Mouse (Mus musculus): ENCODE measurements around the gene Ndufb6. TPM values are rescaled to one million over a fixed set of nuclear protein-coding genes. Genes with fewer than 3 reads are reported as not detected.

Gene Ndufb6
- polyA plus RNA-seq, 1 experiment from 2014 or later: 582 TPM

DNA sequence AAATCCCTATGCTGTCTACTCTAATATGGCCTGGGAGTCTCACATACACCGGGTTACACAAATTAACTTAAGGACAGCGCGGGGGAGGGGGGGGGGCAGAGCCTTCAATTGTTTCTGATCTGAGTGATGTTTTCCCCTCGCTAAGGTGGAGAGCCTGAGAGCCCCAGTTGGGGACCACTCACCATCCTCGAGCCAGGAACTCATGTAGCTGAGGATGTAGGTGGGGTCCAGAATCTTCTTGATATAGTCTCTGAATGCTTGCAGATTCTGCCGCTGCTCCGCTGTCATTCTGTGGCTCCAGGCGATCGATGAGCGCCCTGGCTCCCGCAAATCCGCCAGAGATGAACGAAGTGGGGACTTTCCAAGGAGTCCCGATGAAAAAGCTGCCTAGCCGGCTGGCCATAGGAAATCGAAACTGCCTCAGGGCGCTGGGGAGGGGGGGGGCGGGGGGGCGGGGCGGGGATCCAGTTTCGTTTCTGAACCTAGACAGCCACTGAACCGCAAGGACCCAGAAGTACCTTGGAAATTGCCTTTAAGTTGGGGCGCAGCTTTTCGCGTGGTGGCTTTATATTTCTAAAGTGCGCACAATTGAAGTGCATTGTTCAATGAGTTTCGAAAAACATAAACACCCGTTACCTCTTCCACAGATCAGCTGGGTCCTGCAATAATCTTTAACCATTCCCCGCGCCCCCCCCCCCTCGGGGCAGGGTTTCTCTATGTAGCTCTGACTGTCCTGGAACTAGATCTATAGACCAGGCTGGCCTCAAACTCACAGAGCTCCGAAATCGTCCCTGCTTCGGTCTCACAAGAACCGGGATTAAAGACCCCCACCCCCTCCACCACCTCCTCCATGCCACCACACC lies 39.6 kb downstream of the Ndufb6 start, which contains the start of gene Ddx58:
Gene Ddx58, minus strand, starts transcription at position 420 of the 863 bp plus-strand sequence.
- H3K9me3 ChIP-seq (ENCODE audit: control insufficient read depth, low read length): no peaks in the 10 kb centered on the region
- peak; percentile 27; the same call in 1 of the 2 replicates for ATAC-seq (ENCODE audit: insufficient number of reproducible peaks, insufficient read depth, low FRiP score, low read depth)
- H3K9ac ChIP-seq (ENCODE audit: low read length): peak within 1 kb of the TSS; percentile 79
- H3K4me1 ChIP-seq (ENCODE audit: control insufficient read depth in 2 of 2, insufficient read depth in 2 of 2, low read length in 2 of 2): peaks cover 3 to 6% of the 10 kb centered on the region in 2 experiments; a peak in 3 of 4 replicates
- peak within 1 kb of the TSS; percentile 96 for H3K4me2 ChIP-seq (ENCODE audit: low read length)
- H3K27ac ChIP-seq (replicated peaks in 1 of 2; ENCODE audit: control insufficient read depth in 1 of 2, insufficient read depth in 1 of 2, low read depth in 2 of 2, low read length in 2 of 2): peak within 1 kb of the TSS; percentile 60 to 66
- no peaks in the 10 kb centered on the region for H3K27me3 ChIP-seq (ENCODE audit: control insufficient read depth, insufficient read depth, low read length)
- 3% methylated on average over 34 of the region's 35 CpGs for WGBS
- H3K4me3 ChIP-seq (ENCODE audit: control insufficient read depth in 1 of 2, insufficient read depth in 1 of 2, low read depth in 1 of 2, low read length in 2 of 2): peak within 1 kb of the TSS; percentile 74 to 91
- peaks cover 5% of the 10 kb centered on the region; the same call in 1 of the 2 replicates for H3K36me3 ChIP-seq (ENCODE audit: control insufficient read depth, insufficient read depth, low read length)

- under 1% methylated on average over 17 of the region's 17 CpGs for WGBS
- peaks cover 3 to 6% of the 10 kb centered on the region in 2 experiments; a peak in 3 of 4 replicates for H3K4me1 ChIP-seq (ENCODE audit: control insufficient read depth in 2 of 2, insufficient read depth in 2 of 2, low read length in 2 of 2)
Observed at GRCm38 (mm10) chr4:40238483-40239408, 40.5 kb downstream of the Ndufb6 start.

GRCm38 (mm10) chr4:40236829-40237228 lies 42.4 kb downstream of the Ndufb6 start:
- Histone ChIP-seq H3K9me3 (ENCODE audit: control insufficient read depth, low read length) (no peaks in the 10 kb centered on the region), H3K27ac (replicated peaks in 1 of 2; ENCODE audit: control insufficient read depth in 1 of 2, insufficient read depth in 1 of 2, low read depth in 2 of 2, low read length in 2 of 2) (no peak overlapping the region), H3K4me1 (ENCODE audit: control insufficient read depth in 2 of 2, insufficient read depth in 2 of 2, low read length in 2 of 2) (peaks cover 3 to 6% of the 10 kb centered on the region in 2 experiments; a peak in 3 of 4 replicates), H3K27me3 (ENCODE audit: control insufficient read depth, insufficient read depth, low read length) (no peaks in the 10 kb centered on the region), H3K4me2 (ENCODE audit: low read length) (no peak overlapping the region), H3K4me3 (ENCODE audit: control insufficient read depth in 1 of 2, insufficient read depth in 1 of 2, low read depth in 1 of 2, low read length in 2 of 2) (no peak overlapping the region), H3K9ac (ENCODE audit: low read length) (no peak overlapping the region), H3K36me3 (ENCODE audit: control insufficient read depth, insufficient read depth, low read length) (peaks cover 6% of the 10 kb centered on the region; the same call in 1 of the 2 replicates)
- WGBS: 81% methylated on average over 4 of the region's 4 CpGs
- ATAC-seq (ENCODE audit: insufficient number of reproducible peaks, insufficient read depth, low FRiP score, low read depth): no peak

More at GRCm38 (mm10) chr4:40238483-40239408, 40.5 kb downstream of the Ndufb6 start:
- Histone ChIP-seq H3K27me3 (ENCODE audit: control insufficient read depth, insufficient read depth, low read length) (no peaks in the 10 kb centered on the region), H3K9ac (ENCODE audit: low read length) (peak overlapping the region; percentile 79), H3K4me2 (ENCODE audit: low read length) (peak overlapping the region; percentile 96), H3K4me3 (ENCODE audit: control insufficient read depth in 1 of 2, insufficient read depth in 1 of 2, low read depth in 1 of 2, low read length in 2 of 2) (peak overlapping the region; percentile 74 to 91), H3K27ac (replicated peaks in 1 of 2; ENCODE audit: control insufficient read depth in 1 of 2, insufficient read depth in 1 of 2, low read depth in 2 of 2, low read length in 2 of 2) (peak overlapping the region; percentile 60 to 66), H3K9me3 (ENCODE audit: control insufficient read depth, low read length) (no peaks in the 10 kb centered on the region), H3K36me3 (ENCODE audit: control insufficient read depth, insufficient read depth, low read length) (peaks cover 6% of the 10 kb centered on the region; the same call in 1 of the 2 replicates)
- ATAC-seq (ENCODE audit: insufficient number of reproducible peaks, insufficient read depth, low FRiP score, low read depth): peak; percentile 78

GRCm38 (mm10) chr4:40234256-40234655 lies 45.0 kb downstream of the Ndufb6 start:
- Histone ChIP-seq H3K36me3 (ENCODE audit: control insufficient read depth, insufficient read depth, low read length) (peaks cover 6% of the 10 kb centered on the region; the same call in 1 of the 2 replicates), H3K27ac (replicated peaks in 1 of 2; ENCODE audit: control insufficient read depth in 1 of 2, insufficient read depth in 1 of 2, low read depth in 2 of 2, low read length in 2 of 2) (no peak overlapping the region), H3K27me3 (ENCODE audit: control insufficient read depth, insufficient read depth, low read length) (no peaks in the 10 kb centered on the region), H3K9me3 (ENCODE audit: control insufficient read depth, low read length) (no peaks in the 10 kb centered on the region), H3K4me1 (ENCODE audit: control insufficient read depth in 2 of 2, insufficient read depth in 2 of 2, low read length in 2 of 2) (peaks cover 0 to 6% of the 10 kb centered on the region in 2 experiments; a peak in 2 of 4 replicates), H3K4me3 (ENCODE audit: control insufficient read depth in 1 of 2, insufficient read depth in 1 of 2, low read depth in 1 of 2, low read length in 2 of 2) (no peak overlapping the region), H3K9ac (ENCODE audit: low read length) (no peak overlapping the region), H3K4me2 (ENCODE audit: low read length) (no peak overlapping the region)
- no peak for ATAC-seq (ENCODE audit: insufficient number of reproducible peaks, insufficient read depth, low FRiP score, low read depth)
- 83% methylated on average over 5 of the region's 6 CpGs for WGBS

GRCm38 (mm10) chr4:40233062-40233664 lies 46.1 kb downstream of the Ndufb6 start:
- 92% methylated on average over 7 of the region's 7 CpGs for WGBS
- H3K36me3 ChIP-seq (ENCODE audit: control insufficient read depth, insufficient read depth, low read length): peaks cover 6% of the 10 kb centered on the region; the same call in 1 of the 2 replicates
- no peaks in the 10 kb centered on the region for H3K27me3 ChIP-seq (ENCODE audit: control insufficient read depth, insufficient read depth, low read length)
- H3K9me3 ChIP-seq (ENCODE audit: control insufficient read depth, low read length): no peaks in the 10 kb centered on the region
- no peak overlapping the region for H3K4me3 ChIP-seq (ENCODE audit: control insufficient read depth in 1 of 2, insufficient read depth in 1 of 2, low read depth in 1 of 2, low read length in 2 of 2)
- no peak for ATAC-seq (ENCODE audit: insufficient number of reproducible peaks, insufficient read depth, low FRiP score, low read depth)
- H3K4me1 ChIP-seq (ENCODE audit: control insufficient read depth in 2 of 2, insufficient read depth in 2 of 2, low read length in 2 of 2): no peaks in the 10 kb centered on the region
- no peak overlapping the region for H3K27ac ChIP-seq (replicated peaks in 1 of 2; ENCODE audit: control insufficient read depth in 1 of 2, insufficient read depth in 1 of 2, low read depth in 2 of 2, low read length in 2 of 2)
- no peak overlapping the region for H3K4me2 ChIP-seq (ENCODE audit: low read length)
- H3K9ac ChIP-seq (ENCODE audit: low read length): no peak overlapping the region

- H3K4me3 ChIP-seq (ENCODE audit: control insufficient read depth in 1 of 2, insufficient read depth in 1 of 2, low read depth in 1 of 2, low read length in 2 of 2): no peak overlapping the region
- H3K9ac ChIP-seq (ENCODE audit: low read length): no peak overlapping the region
- H3K27me3 ChIP-seq (ENCODE audit: control insufficient read depth, insufficient read depth, low read length): no peaks in the 10 kb centered on the region
- H3K9me3 ChIP-seq (ENCODE audit: control insufficient read depth, low read length): no peaks in the 10 kb centered on the region
- WGBS: 85% methylated on average over 6 of the region's 6 CpGs
- no peak for ATAC-seq (ENCODE audit: insufficient number of reproducible peaks, insufficient read depth, low FRiP score, low read depth)
- H3K36me3 ChIP-seq (ENCODE audit: control insufficient read depth, insufficient read depth, low read length): peaks cover 17% of the 10 kb centered on the region; the same call in 1 of the 2 replicates
- H3K27ac ChIP-seq (replicated peaks in 1 of 2; ENCODE audit: control insufficient read depth in 1 of 2, insufficient read depth in 1 of 2, low read depth in 2 of 2, low read length in 2 of 2): no peak overlapping the region
- H3K4me1 ChIP-seq (ENCODE audit: control insufficient read depth in 2 of 2, insufficient read depth in 2 of 2, low read length in 2 of 2): no peaks in the 10 kb centered on the region
- H3K4me2 ChIP-seq (ENCODE audit: low read length): no peak overlapping the region
Observed at GRCm38 (mm10) chr4:40229723-40230122, 49.5 kb downstream of the Ndufb6 start.

GRCm38 (mm10) chr4:40227886-40228285 lies 51.3 kb downstream of the Ndufb6 start:
- Histone ChIP-seq H3K9ac (ENCODE audit: low read length) (no peak overlapping the region), H3K27me3 (ENCODE audit: control insufficient read depth, insufficient read depth, low read length) (no peaks in the 10 kb centered on the region)
- WGBS: 82% methylated on average over 7 of the region's 7 CpGs

More at GRCm38 (mm10) chr4:40227886-40228285, 51.3 kb downstream of the Ndufb6 start:
- Histone ChIP-seq H3K9me3 (ENCODE audit: control insufficient read depth, low read length) (no peaks in the 10 kb centered on the region), H3K27ac (replicated peaks in 1 of 2; ENCODE audit: control insufficient read depth in 1 of 2, insufficient read depth in 1 of 2, low read depth in 2 of 2, low read length in 2 of 2) (no peak overlapping the region), H3K4me3 (ENCODE audit: control insufficient read depth in 1 of 2, insufficient read depth in 1 of 2, low read depth in 1 of 2, low read length in 2 of 2) (no peak overlapping the region), H3K4me1 (ENCODE audit: control insufficient read depth in 2 of 2, insufficient read depth in 2 of 2, low read length in 2 of 2) (no peaks in the 10 kb centered on the region), H3K4me2 (ENCODE audit: low read length) (no peak overlapping the region), H3K36me3 (ENCODE audit: control insufficient read depth, insufficient read depth, low read length) (peaks cover 24% of the 10 kb centered on the region; the same call in 1 of the 2 replicates)
- ATAC-seq (ENCODE audit: insufficient number of reproducible peaks, insufficient read depth, low FRiP score, low read depth): no peak

All from heart, embryonic 14.5 days (tissue).